18 mouse cellular contexts compared by ENCODE assay signal in genomic region chr7:12905146-12905545, GRCm38 (mm10).
"Had no signal": no experiment of that assay in that cellular context is flagged by ENCODE, and none has a peak within 500 bp of the region (broad histone marks: within the 10 kb centered on the region; RNA-seq: fewer than 3 reads in every experiment).

No protein-coding gene starts in this region.

- H3K9me3 ChIP-seq: kidney, embryonic 15.5 days; liver, embryonic 13.5 days; neural tube, embryonic 12.5 days; neural tube, embryonic 15.5 days had no signal

- H3K9ac ChIP-seq: kidney, embryonic 15.5 days; liver, embryonic 13.5 days; neural tube, embryonic 12.5 days; neural tube, embryonic 15.5 days had no signal

- H3K4me2 ChIP-seq: kidney, embryonic 15.5 days; liver, embryonic 13.5 days; midbrain, embryonic 11.5 days; neural tube, embryonic 12.5 days; neural tube, embryonic 15.5 days had no signal

- H3K27ac ChIP-seq: kidney, embryonic 15.5 days; left cerebral cortex, adult 2 months; liver, embryonic 13.5 days; neural tube, embryonic 12.5 days; neural tube, embryonic 15.5 days had no signal

- DNase-seq: kidney, adult 8-10 months; kidney, postnatal 10 days; kidney, postnatal 36 days; layer of hippocampus, postnatal 36 days; liver, embryonic 13.5 days; lung, adult 2 months; lung, postnatal 14 days; lung, postnatal 4 days; midbrain, embryonic 14.5 days; right cerebral cortex, adult 18-20 months; right cerebral cortex, postnatal 14 days; right cerebral cortex, postnatal 4 days; thymus, postnatal 25 days had no signal

- H3K4me3 ChIP-seq: kidney, embryonic 15.5 days; left cerebral cortex, adult 2 months; liver, embryonic 13.5 days; neural tube, embryonic 12.5 days; neural tube, embryonic 15.5 days had no signal

- H3K27me3 ChIP-seq: kidney, embryonic 15.5 days; liver, embryonic 13.5 days; neural tube, embryonic 12.5 days; neural tube, embryonic 15.5 days had no signal
